ENCODE assay signal across 8 mouse cellular contexts in genomic region chr9:64341671-64342070, GRCm38 (mm10). TPM values are rescaled to one million over a fixed set of nuclear protein-coding genes. Genes with fewer than 3 reads are reported as not detected.
A peak's percentile ranks its signal among the peaks of the same experiment; 100 is the strongest.
DNase-seq lines count a peak whose midpoint lies in the region; ATAC-seq and TF ChIP-seq lines count a peak whose summit lies in the region.

No protein-coding gene starts in this region.

- peak overlapping the region; percentile 77 for H3K4me2 ChIP-seq in forebrain, embryonic 15.5 days (replicated peaks)
- peak overlapping the region; percentile 93 for H3K4me2 ChIP-seq in liver, embryonic 15.5 days

- peak overlapping the region; percentile 98; the same call in 1 of the 2 replicates for H3K9ac ChIP-seq in forebrain, embryonic 15.5 days (replicated peaks)
- peak overlapping the region; percentile 92; the same call in 1 of the 2 replicates for H3K9ac ChIP-seq in liver, embryonic 15.5 days

- intact Hi-C loops in gastrocnemius, adult 2 months (cut with DNase I), result no loop called here
- intact Hi-C loops in gastrocnemius, postnatal 36 days (cut with DNase I), result no loop called here

- H3K36me3 ChIP-seq in forebrain, embryonic 15.5 days, result 0 out of 2 replicates have a peak, but pooled peaks cover 2% of the 10 kb centered on the region
- H3K36me3 ChIP-seq in liver, embryonic 15.5 days (replicated peaks), result 0 out of 2 replicates have a peak, but pooled peaks cover 6% of the 10 kb centered on the region

- H3K9me3 ChIP-seq in forebrain, embryonic 15.5 days, result no peaks in the 10 kb centered on the region
- no peaks in the 10 kb centered on the region for H3K9me3 ChIP-seq in liver, embryonic 15.5 days (replicated peaks)

- no peaks in the 10 kb centered on the region for H3K27me3 ChIP-seq in forebrain, embryonic 15.5 days
- no peaks in the 10 kb centered on the region for H3K27me3 ChIP-seq in liver, embryonic 15.5 days

- no peak for DNase-seq in gastrocnemius, adult 2 months
- no peak for DNase-seq in gastrocnemius, postnatal 36 days
- DNase-seq in 3134 (ENCODE audit: extremely low read depth, insufficient read length, low spot score), result peak; percentile 12
- DNase-seq in thymus, postnatal 25 days, result no peak
- DNase-seq in urinary bladder, adult 18-20 months (ENCODE audit: low spot score in 2 of 2), result no peak
- DNase-seq in cerebellum, adult 11-12 months, result no peak

- ATAC-seq in forebrain, embryonic 15.5 days (replicated peaks), result no peak
- ATAC-seq in liver, embryonic 15.5 days (ENCODE audit: insufficient read depth), result no peak

- peaks cover 21% of the 10 kb centered on the region for H3K4me1 ChIP-seq in forebrain, embryonic 15.5 days
- H3K4me1 ChIP-seq in liver, embryonic 15.5 days (replicated peaks), result peaks cover 18% of the 10 kb centered on the region

- no peak for TF ChIP-seq CTCF in gastrocnemius, adult 2 months (IDR thresholded peaks at IDR 0.05)

- WGBS in forebrain, embryonic 15.5 days, result 88% methylated on average over 8 of the region's 8 CpGs
- 74% methylated on average over 8 of the region's 8 CpGs for WGBS in liver, embryonic 15.5 days (ENCODE audit: insufficient replicate concordance)

- H3K4me3 ChIP-seq in gastrocnemius, adult 2 months, result peak overlapping the region; percentile 94
- H3K4me3 ChIP-seq in forebrain, embryonic 15.5 days, result peak overlapping the region; percentile 61
- peak overlapping the region; percentile 74 for H3K4me3 ChIP-seq in liver, embryonic 15.5 days (replicated peaks)

- H3K27ac ChIP-seq in gastrocnemius, adult 2 months, result peak overlapping the region; percentile 98
- peak overlapping the region; percentile 99 for H3K27ac ChIP-seq in forebrain, embryonic 15.5 days (replicated peaks)
- no peak overlapping the region for H3K27ac ChIP-seq in liver, embryonic 15.5 days (replicated peaks)

RNA-seq across cellular contexts. Expression of gene Dis3l, which starts 0.6 kb away (rescaled TPM):
- 10 to 100 TPM; 21.0 to 26.9 TPM for total RNA-seq in gastrocnemius, adult 2 months (2021)
- total RNA-seq in gastrocnemius, postnatal 36 days (2021), result 10 to 100 TPM; 20.4 to 21.0 TPM
- polyA plus RNA-seq in forebrain, embryonic 15.5 days (2015; fragmentation: Nextera tagmentation; extraction: Ambion mirVana), result 23.4 and 23.7 TPM in 2 replicates
- polyA plus RNA-seq in liver, embryonic 15.5 days (2015; fragmentation: Nextera tagmentation; extraction: Ambion mirVana), result 8.5 and 8.8 TPM in 2 replicates

RNA-seq across cellular contexts. Expression of gene Megf11, which starts 43.8 kb away (rescaled TPM):
- under 1 TPM; 0.25 to 0.46 TPM for total RNA-seq in gastrocnemius, adult 2 months (2021)
- under 1 TPM; 0.31 to 0.35 TPM for total RNA-seq in gastrocnemius, postnatal 36 days (2021)
- 8.8 and 9.0 TPM in 2 replicates for polyA plus RNA-seq in forebrain, embryonic 15.5 days (2015; fragmentation: Nextera tagmentation; extraction: Ambion mirVana)
- 0.51 and 0.83 TPM in 2 replicates for polyA plus RNA-seq in liver, embryonic 15.5 days (2015; fragmentation: Nextera tagmentation; extraction: Ambion mirVana)
